Mouse (Mus musculus) kidney, postnatal 4 days (tissue): Measurements from ENCODE around the gene Fis1.
A peak's percentile ranks its signal among the peaks of the same experiment; 100 is the strongest.

Source experiments
- DNase-seq, 2 experiments: peaks; one replicate each; pipeline ENCODE4 v3.0.0; 2021; ENCODE audit warnings: mixed read lengths in 2 of 2

The Fis1 gene

DNA sequence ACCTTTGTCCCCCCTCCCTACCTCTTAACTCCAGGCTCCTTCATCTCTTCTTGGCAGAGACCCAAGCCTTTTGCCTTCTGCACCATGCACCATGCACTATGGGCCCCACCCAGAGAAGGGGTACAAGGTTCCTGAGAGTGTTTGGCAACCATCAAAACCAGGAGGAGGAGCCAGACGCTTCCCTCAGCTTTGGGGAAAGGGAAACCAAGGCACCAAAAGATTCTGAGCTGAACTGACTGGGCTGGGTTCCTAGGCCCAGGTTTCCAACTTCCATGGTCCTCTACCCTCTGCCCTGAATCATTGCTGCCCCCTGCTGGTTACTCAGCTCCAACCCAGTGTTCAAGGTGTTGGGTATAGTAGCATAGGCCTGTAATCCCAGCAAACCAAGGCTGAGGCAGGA is 17.6 kb downstream of the Fis1 start:
- peak; percentile 81 to 87 for DNase-seq

DNA sequence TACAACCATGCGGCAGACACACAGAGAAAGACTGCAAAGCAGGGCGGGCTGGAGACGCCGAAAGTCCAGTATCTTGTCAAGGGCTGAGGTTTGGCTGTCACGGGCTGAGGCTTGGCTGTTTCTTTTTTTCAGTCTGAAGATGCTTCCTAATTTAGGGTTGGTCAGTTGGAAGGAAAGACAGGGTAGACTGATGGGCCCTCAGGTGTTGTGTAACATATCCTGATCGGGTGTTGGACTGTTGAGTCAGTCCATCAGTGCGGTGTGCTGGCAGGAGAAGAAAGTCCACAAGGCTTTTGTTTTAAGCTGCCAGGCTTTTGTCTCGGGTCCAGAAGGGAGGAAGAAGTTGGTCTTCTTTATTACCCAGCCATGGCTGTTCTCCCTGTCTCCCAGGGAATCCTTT is 20.6 kb downstream of the Fis1 start:
- no peak for DNase-seq

DNA sequence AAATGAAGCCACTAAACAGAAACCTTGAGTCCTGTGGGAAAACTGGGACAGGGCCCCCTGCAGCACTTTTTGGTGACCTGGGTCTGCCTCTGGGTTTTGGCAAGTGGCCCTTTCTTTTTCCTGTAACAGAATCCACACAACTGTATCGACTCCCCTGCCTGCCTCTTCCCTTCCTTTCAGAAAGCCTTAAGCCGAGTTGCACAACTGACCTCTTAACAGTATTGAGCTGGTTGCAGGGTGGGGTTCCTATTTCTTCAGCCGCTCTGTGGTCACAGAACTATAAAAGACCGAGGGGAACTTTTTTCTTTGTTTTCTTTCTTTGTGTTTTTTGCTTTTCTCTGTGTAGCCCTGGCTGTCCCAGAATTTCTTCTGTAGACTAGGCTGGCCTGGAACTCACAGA is 24.7 kb downstream of the Fis1 start:
- DNase-seq = no peak

DNA sequence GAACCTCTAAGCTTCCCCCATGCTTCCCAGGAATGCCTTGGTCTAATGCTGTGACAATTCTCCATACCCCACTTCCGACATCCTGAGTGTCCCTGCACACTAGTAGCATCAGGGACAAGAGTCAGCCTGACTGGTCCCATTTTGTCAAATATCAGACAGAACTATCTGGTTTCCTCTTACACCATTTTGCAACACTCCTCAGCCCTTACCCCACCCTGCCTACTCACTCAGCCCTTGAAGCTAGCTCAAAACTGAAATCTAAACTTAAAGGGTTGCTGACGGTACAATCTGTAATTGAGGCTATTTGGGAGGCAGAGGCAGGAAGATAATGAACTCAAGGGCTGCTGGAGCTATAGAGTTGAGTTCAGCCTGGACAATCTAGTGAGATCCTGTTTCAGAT is 26.7 kb downstream of the Fis1 start:
- no peak for DNase-seq

DNA sequence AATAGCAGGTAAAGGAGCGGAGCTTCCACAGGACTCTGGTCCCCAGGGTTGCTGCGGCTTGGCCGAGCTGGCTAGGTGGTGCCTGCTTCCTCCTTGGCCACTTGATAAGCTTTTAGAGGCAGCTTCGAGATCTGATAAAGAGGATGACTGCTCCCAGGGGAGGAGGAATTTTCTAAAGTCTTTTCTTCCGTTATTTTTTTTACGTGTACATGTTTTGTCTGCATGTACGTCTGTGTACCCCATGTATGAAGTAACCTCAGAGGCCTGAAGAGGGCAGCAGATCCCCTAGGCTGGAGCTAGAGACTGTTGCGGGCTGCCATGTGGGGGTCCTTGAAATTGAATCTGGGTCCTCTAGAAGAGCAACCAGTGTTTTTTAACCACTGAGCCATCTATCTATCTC is 27.9 kb downstream of the Fis1 start:
- no peak for DNase-seq

DNA sequence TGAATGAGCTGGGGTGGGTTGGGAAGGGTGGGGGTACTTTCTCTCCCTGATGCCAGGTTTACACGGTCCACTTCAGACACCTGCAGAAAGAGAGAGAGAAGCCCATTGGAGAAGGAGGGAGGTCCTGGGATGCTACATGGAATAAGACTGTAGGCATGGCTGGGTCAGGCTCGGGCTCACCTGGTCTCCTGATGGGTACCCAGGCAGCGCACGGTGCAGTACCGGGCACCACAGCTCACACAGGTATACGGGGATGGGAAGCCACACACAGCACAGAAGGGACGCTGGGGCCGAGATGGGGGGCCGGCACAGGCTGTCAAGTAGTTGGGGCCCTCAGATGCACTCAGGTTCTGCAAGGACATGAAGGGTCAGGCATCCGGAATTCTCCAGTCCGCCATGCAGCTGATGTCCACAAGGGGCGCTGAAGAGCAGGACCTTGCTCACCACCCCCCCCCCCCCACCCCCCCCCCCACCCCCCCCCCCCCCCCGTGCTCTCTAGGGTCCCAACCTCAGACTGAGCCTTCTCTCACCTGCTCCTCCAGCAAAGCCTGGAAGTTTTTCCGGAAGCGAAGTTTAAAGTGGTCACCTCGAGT is 29.4 kb downstream of the Fis1 start:
- DNase-seq = peak; percentile 81 to 82

DNA sequence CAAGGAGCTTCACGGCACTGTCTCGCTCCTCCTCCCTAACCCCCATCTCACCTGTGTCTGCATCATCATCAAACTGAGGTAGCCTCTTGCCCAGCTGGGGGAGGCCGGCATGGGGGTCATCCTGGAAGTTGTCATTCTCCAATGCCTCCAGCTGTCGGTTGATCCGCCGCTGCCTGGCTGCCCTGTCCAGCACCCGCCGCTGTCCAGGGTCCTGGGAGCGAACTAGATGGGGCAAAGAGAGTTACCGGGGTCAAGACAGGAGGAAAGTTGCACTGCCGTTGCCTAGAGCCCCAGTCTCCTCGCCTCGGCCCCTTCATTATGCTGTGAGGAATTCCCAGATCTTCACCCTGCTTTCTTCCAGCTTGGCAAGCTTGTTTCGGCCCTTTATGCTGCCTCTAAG is 31.8 kb downstream of the Fis1 start:
- DNase-seq = peak; percentile 61 to 65

DNA sequence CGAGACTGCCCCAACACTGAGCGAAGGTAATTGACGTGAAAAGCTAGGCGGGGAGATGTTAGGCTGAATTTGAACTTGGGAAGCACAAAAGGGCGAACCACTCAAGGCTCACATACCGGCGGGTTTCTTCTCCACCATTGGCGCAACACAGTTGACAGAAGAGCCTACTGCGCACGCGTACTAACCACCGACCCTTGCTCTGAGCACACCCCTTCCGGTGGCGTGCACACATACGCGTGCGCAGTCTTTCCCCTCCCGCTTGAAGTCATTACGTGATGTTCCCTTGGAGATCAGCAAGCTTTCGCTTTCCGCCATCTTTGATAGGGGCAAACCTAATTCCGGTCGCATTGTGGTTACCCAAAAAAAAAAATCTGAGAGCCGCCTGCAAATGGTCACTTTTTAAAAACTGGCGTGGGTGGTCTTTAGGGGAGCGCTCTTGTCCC is 33.6 kb downstream of the Fis1 start, which contains the start of gene Plod3:
Gene Plod3, plus strand, starts transcription at position 325 of the 443 bp plus-strand sequence.
- peak; percentile 96 to 98 for DNase-seq

DNA sequence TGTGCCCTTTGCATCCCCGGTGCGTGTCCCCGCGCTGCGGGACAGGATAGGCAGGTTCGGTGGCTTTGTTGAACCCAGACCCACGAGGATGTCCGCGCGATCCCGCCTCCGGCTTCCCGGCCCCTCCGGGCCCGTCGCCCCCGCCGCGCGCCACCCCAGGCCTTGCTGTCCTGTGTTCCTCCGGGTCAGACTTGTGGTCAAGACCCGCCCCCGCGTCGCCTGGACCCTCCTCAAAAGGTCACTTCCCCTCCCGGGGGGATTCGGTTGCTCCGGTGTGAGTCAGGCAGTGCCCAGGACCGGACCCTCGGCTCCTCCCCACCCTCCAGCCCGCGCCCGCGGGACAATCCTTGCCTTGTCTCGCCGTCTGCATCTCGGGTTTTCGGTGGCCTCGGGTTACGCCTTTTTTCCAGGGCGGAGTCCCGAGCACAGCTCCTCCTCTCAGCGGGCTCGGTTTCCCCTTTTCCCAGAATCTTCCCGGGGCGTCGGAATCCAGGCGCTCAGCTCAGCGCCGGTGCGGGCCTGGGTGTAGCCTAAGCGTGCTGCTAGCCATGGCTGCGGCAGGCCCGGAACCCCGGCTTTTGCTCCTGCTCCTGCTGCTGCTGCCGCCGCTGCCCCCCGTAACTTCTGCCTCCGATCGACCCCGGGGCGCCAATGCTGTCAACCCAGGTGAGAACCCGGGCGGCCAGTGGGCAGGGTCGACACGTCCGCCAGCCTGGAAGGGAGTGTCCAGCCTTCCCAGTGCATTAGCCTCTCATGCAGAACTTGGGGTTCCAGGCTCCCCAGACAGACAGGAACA is 34.3 kb downstream of the Fis1 start:
- DNase-seq = peak; percentile 79 to 87

DNA sequence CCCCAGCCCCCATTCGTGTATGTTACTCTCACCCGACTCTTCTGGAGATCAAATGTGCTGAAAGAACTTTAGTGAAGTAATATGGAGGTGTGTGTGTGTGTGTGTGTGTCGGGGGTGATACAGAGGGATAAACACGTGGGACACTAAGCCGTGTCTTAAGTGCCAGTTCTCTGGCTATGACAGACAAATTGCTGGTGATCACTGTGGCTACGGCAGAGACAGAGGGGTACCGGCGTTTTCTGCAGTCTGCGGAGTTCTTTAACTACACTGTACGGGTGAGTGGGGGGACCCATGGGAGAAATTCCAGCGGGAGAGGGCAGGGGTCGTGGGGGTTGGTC is 34.8 kb downstream of the Fis1 start, which contains the start of gene Znhit1:
Gene Znhit1, minus strand, starts transcription at position 88 of the 338 bp plus-strand sequence.
- peak in 1 of 2 experiments; percentile 44 for DNase-seq

DNA sequence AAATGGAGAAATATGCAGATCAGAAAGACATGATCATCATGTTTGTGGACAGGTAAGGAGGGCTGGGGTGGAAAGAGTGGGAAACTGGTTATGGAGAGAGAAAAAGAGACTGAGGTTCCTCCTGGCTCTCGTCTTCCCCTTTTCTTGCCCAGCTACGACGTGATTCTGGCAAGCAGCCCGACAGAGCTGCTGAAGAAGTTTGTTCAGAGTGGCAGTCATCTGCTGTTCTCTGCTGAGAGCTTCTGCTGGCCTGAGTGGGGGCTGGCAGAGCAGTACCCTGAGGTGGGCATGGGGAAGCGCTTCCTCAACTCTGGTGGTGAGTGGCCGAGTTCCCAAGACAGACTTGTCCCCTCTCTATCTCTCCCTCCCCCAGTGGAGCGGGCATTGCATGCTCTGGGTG is 35.3 kb downstream of the Fis1 start:
- DNase-seq = peak; percentile 46

DNA sequence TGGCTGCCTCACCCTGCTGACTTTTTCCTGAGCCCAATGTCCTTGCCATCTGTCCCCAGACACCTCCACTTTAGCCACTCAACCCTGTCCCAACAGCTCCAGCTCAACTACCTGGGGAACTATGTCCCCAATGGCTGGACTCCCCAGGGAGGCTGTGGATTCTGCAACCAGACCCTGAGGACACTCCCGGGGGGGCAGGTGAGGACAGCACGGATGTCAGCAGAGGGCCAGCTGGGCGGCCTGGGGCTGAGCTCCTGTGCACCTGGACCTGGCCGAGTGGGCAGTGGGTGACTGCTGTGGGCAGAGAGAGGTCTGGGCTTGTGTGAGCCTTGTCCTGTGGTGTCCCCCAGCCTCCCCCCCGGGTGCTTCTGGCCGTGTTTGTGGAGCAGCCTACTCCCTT is 36.7 kb downstream of the Fis1 start:
- DNase-seq = no peak

DNA sequence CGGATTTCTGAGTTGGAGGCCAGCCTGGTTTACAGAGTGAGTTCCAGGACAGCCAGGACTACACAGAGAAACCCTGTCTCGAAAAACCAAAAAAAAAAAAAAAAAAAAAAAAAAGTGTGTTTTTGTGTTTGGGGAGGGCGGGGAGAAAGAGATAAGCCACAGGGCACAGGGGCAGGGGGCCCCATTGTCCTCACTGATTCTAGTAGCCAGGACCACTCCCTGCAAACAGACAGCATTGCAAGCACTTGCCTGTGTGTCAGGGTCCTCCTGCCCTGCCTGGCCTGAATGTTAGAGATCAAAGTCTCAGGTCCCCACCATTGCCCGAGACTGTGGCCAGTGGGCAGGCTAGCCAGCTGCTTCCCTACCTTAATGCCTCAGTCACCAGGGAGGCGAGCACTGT is 46.4 kb downstream of the Fis1 start:
- no peak for DNase-seq

DNA sequence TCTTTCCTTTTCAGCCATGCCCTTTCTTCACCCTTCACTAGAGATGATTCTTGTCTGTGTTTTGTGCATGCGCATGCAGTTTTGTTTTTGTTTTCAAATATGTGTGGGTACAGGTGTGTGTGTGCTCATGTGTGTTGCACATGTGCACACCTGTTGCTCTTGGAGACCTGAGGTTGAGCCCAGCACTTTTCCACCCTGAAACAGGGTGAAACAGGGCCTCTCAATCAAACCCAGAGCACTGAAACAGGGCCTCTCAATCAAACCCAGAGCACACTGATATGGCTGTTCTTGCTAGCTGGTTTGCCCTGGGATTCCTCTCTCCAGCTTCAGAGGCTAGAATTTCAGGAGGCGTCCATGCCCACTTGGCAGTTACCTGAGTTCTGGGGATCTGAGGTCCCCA is 47.5 kb downstream of the Fis1 start:
- peak; percentile 41 to 42 for DNase-seq

DNA sequence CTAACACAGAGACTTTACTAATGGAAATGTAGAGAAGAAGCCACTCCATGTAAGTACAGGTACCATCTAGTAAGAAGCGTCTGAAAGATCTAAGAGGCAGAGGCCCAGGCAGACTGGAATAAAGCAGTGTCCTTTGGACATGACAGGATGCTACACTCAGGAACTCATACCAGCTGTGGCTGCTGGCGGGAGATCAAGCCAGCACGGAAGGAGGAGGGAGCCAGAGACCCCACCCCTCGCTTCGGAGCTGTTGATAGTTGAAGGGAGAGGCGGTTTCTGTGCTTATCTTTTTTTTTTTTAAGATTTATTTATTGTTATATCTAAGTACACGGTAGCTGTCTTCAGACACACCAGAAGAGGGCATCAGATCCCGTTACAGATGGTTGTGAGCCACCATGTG is 54.2 kb downstream of the Fis1 start:
- peak; percentile 64 to 66 for DNase-seq

DNA sequence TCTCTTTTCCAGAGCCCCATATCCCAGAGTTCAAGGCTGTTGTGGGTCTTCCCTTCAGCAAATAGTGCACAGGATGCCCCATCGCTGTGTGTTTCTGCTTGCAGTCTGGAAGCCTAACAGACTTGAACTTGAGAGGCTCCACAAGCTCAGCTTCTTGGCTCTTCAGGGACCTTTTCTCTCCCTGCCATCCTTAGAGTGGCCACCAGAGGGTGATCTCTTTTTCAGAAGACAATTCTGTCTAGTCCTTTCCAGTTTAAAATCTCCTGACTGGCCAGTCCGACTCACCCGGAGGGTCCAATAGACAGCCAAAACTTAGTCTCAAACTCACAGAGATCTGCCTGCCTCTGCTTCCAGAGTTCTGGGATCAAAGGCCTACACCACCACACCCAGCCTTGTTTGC is 56.9 kb downstream of the Fis1 start:
- DNase-seq = peak; percentile 78 to 82

DNA sequence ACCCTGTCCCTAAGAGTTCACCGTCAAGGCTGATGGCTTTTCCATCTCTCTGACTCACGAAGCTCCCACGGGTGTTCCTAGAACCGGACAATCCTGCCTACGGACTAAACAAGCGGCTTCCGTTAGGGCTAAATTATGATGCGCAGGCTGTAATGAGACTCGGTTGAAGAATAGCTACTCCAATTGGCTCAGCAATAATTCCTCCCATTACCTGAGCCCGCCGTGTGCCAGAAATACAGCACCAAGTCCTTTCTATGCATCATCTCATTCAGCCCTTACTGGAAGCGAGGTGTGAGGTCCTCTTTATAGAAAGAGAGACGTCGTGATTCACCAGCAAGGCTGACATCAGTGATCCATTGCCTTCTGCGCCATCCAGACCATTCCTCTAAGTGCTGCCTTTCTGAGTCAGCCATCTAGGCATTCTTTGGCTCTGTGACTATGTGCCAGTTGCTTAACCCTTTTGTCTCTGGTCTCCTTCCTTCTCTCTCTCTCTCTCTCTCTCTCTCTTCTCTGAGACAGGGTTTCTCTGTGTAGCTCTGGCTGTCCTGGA is 59.4 kb downstream of the Fis1 start:
- no peak for DNase-seq
